Mouse (Mus musculus): Measurements from ENCODE around the gene Ergic1.

The Ergic1 gene

GRCm38 (mm10) chr17:26561290-26561640, at the start of gene Ergic1:
Ergic1 (plus strand) TSS chr17:26561489.
- peak; percentile 96 to 97 for DNase-seq

GRCm38 (mm10) chr17:26511816-26512774, 49.2 kb upstream of the Ergic1 start:
- no peak for DNase-seq

- DNase-seq = no peak
Measured at GRCm38 (mm10) chr17:26512961-26513360, 48.3 kb upstream of the Ergic1 start.

- DNase-seq = no peak
Measured at GRCm38 (mm10) chr17:26513459-26514290, 47.6 kb upstream of the Ergic1 start.

- peak in 1 of 2 experiments; percentile 31 for DNase-seq
Measured at GRCm38 (mm10) chr17:26514581-26515030, 46.7 kb upstream of the Ergic1 start.

GRCm38 (mm10) chr17:26515675-26516074, 45.6 kb upstream of the Ergic1 start:
- no peak for DNase-seq

GRCm38 (mm10) chr17:26518306-26518705, 43.0 kb upstream of the Ergic1 start:
- no peak for DNase-seq

GRCm38 (mm10) chr17:26522711-26523110, 38.6 kb upstream of the Ergic1 start:
- no peak for DNase-seq

GRCm38 (mm10) chr17:26524316-26524715, 37.0 kb upstream of the Ergic1 start:
- DNase-seq = no peak

- DNase-seq = no peak
Measured at GRCm38 (mm10) chr17:26524801-26525200, 36.5 kb upstream of the Ergic1 start.

- peak; percentile 67 to 68 for DNase-seq
Measured at GRCm38 (mm10) chr17:26525316-26525715, 36.0 kb upstream of the Ergic1 start.

GRCm38 (mm10) chr17:26527291-26527690, 34.0 kb upstream of the Ergic1 start:
- DNase-seq = no peak

GRCm38 (mm10) chr17:26528751-26529150, 32.5 kb upstream of the Ergic1 start:
- no peak for DNase-seq

GRCm38 (mm10) chr17:26529791-26530241, 31.5 kb upstream of the Ergic1 start:
- no peak for DNase-seq

GRCm38 (mm10) chr17:26530590-26531081, 30.7 kb upstream of the Ergic1 start:
- DNase-seq = no peak

- no peak for DNase-seq
Measured at GRCm38 (mm10) chr17:26531395-26532027, 29.8 kb upstream of the Ergic1 start.

GRCm38 (mm10) chr17:26532476-26533045, 28.7 kb upstream of the Ergic1 start:
- no peak for DNase-seq

- DNase-seq = no peak
Measured at GRCm38 (mm10) chr17:26533871-26534372, 27.4 kb upstream of the Ergic1 start.

- DNase-seq = no peak
Measured at GRCm38 (mm10) chr17:26534695-26535094, 26.6 kb upstream of the Ergic1 start.

GRCm38 (mm10) chr17:26535251-26536136, 25.8 kb upstream of the Ergic1 start:
- no peak for DNase-seq
